Mouse (Mus musculus): Measurements from ENCODE around the gene Gm5475.
"Not testable (repeated sequence)": the region's sequence is repeated elsewhere in the genome, so short reads cannot be mapped to it uniquely, and the experiment has no call there.

Gm5475 gene

GRCm38 (mm10) chr15:100421758-100422197 is at the start of gene Gm5475:
Gene Gm5475 (plus strand): TSS chr15:100422147.
- not testable (repeated sequence) for DNase-seq

- DNase-seq: peak; percentile 66
Observed at GRCm38 (mm10) chr15:100375066-100375465, 46.9 kb upstream of the Gm5475 start.

- not testable (repeated sequence) for DNase-seq
Observed at GRCm38 (mm10) chr15:100377847-100378505, 44.0 kb upstream of the Gm5475 start.

- no peak for DNase-seq
Observed at GRCm38 (mm10) chr15:100379658-100380057, 42.3 kb upstream of the Gm5475 start.

GRCm38 (mm10) chr15:100380104-100380503 is 41.8 kb upstream of the Gm5475 start:
- no peak for DNase-seq

GRCm38 (mm10) chr15:100385705-100386104 is 36.2 kb upstream of the Gm5475 start:
- no peak for DNase-seq

- DNase-seq: no peak
Observed at GRCm38 (mm10) chr15:100387544-100388223, 34.3 kb upstream of the Gm5475 start.

- DNase-seq: no peak
Observed at GRCm38 (mm10) chr15:100388224-100388835, 33.6 kb upstream of the Gm5475 start.

GRCm38 (mm10) chr15:100388886-100389285 is 33.1 kb upstream of the Gm5475 start:
- no peak for DNase-seq

- no peak for DNase-seq
Observed at GRCm38 (mm10) chr15:100391066-100391465, 30.9 kb upstream of the Gm5475 start.

GRCm38 (mm10) chr15:100391599-100391998 is 30.3 kb upstream of the Gm5475 start:
- peak; percentile 59 for DNase-seq

- no peak for DNase-seq
Observed at GRCm38 (mm10) chr15:100393016-100393415, 28.9 kb upstream of the Gm5475 start.

GRCm38 (mm10) chr15:100395561-100395960 is 26.4 kb upstream of the Gm5475 start:
- DNase-seq: no peak

- no peak for DNase-seq
Observed at GRCm38 (mm10) chr15:100400592-100401250, 21.2 kb upstream of the Gm5475 start.

- no peak for DNase-seq
Observed at GRCm38 (mm10) chr15:100401811-100402210, 20.1 kb upstream of the Gm5475 start.

GRCm38 (mm10) chr15:100402347-100402746 is 19.6 kb upstream of the Gm5475 start:
- DNase-seq: no peak

- DNase-seq: no peak
Observed at GRCm38 (mm10) chr15:100402798-100403197, 19.1 kb upstream of the Gm5475 start.

GRCm38 (mm10) chr15:100403318-100404000 is 18.5 kb upstream of the Gm5475 start:
- no peak for DNase-seq

GRCm38 (mm10) chr15:100406088-100406487 is 15.9 kb upstream of the Gm5475 start:
- no peak for DNase-seq

- DNase-seq: peak; percentile 94
Observed at GRCm38 (mm10) chr15:100410918-100411672, 10.9 kb upstream of the Gm5475 start.

- DNase-seq: no peak
Observed at GRCm38 (mm10) chr15:100411731-100412130, 10.2 kb upstream of the Gm5475 start.

GRCm38 (mm10) chr15:100413306-100413705 is 8.6 kb upstream of the Gm5475 start:
- DNase-seq: no peak

All from liver (tissue).